Mouse (Mus musculus): ENCODE data around the gene Rufy3.

DNA sequence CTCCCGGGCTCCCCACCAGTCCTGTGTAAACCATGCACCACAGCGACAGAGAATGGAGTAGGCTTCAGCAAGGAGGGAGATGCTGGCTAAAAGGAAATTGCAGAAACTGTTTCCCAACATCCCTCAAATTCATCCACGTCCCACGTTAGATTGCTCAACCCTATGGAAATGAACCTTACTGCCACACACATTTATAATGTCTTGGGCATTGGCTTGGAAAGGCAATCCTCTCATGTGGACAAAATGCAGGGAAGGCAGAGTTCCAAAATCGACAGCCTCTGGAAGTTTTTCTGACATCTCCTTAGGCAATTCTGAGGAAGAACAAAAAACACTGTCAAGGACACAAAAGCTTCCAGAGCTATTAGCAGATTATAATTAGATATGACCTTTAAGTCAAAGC, 99.0 kb downstream of the Rufy3 start:
- TF ChIP-seq POLR2A (IDR thresholded peaks at IDR 0.05; ENCODE audit: control insufficient read depth, extremely low read depth, insufficient read depth, low read length, poor library complexity) (no peak), CTCF (IDR thresholded peaks at IDR 0.05; ENCODE audit: borderline replicate concordance, control insufficient read depth, extremely low read depth, insufficient read depth, low read length, poor library complexity) (no peak)
